Mouse (Mus musculus) testis, postnatal 10 days (tissue): ENCODE measurements around the gene Cbx2.

Experiments
- DNase-seq: peaks from one replicate; pipeline ENCODE4 v3.0.0; 2021; ENCODE audit warnings: low spot score

Gene Cbx2

GRCm38 (mm10) chr11:119022895-119023615 lies at the start of gene Cbx2:
Gene Cbx2 (plus strand): TSS chr11:119022962.
- DNase-seq, result peak; percentile 92

DNA sequence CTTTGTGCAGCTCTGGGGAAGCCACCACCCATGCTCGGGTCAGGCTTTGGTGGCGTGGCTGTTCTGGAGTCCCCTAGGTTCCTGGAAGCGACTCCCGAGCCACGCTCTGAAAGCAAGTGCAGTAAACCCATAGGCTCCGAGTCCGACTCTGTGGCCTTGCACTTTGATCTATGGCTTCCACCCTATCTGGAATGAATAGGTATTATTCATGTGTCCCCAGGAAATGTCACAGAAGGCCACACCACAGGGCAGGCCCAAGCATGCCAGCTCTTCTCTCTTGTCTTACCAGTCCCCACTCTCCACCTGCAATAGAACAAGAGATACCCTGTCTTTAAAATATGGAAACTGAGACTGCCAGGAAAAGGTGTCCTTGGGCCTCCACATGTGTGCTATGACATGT lies 48.4 kb upstream of the Cbx2 start:
- DNase-seq, result no peak

GRCm38 (mm10) chr11:118975427-118975826 lies 47.3 kb upstream of the Cbx2 start:
- DNase-seq, result peak; percentile 85

- no peak for DNase-seq
Measured at GRCm38 (mm10) chr11:118975917-118976316, 46.8 kb upstream of the Cbx2 start.

GRCm38 (mm10) chr11:118980388-118980787 lies 42.4 kb upstream of the Cbx2 start:
- DNase-seq, result no peak

DNA sequence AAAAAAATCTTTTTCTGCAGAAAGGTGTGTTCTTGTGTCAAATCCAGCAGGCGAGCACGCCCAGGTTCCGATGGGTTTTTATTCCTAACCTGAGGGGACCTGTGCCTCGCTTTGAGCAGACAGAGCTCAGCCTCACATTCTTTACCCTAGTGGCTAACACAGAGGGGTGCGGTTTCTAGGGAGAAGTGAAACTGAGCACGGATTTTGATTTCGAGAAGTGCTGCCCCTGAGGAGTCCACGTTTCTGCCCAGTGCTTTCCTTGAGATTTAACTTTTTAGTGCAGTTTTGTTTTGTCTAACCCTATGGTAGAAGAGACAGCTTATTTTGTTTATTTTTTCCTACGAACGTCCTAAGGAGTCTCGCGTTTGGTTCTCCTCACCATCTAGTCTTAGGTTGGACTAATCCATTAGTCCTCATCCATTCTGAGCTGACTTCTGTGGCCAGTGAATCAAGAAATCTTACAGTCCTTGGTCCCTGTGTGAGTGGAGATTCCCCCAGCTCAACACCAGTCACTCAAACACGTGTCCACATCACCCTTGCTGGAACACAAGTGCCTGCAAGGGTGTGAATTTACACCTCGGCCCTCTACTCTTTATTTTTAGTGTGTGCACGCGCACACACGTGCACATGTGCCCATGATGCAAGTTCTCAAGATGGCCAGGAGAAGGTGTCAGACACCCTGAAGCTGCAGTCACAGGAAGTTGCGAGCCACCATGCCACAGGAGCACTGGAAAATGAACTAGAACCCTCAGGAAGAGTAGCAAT lies 41.6 kb upstream of the Cbx2 start:
- no peak for DNase-seq

DNA sequence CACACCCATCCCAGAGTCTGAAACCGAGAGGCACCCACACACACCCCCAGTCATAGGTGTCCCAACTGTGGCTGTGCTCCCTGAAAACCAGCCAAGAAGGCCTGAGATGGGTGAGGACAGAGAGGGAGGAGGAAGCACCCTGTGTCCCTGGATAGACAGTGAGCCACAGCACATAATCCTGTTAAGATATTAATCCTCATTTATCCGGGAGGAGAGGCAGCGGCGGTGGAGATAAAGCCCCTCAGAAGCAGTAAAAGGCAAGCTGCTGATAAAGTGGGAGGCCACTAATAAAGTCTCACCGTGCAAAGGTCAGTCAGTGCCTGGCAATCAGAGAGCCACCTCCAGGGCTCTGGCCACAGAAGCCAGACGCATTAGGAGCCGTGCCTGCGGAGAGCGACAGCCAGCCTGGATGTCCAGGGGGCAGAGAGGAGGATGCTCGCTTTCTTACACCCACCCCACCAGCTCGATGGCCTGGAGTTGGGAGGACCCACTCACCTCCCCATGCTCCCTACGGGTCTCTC lies 40.1 kb upstream of the Cbx2 start:
- DNase-seq, result no peak

- no peak for DNase-seq
Measured at GRCm38 (mm10) chr11:118985571-118985970, 37.2 kb upstream of the Cbx2 start.

- no peak for DNase-seq
Measured at GRCm38 (mm10) chr11:118987999-118988398, 34.8 kb upstream of the Cbx2 start, which contains the start of gene Enpp7. Gene Enpp7 (plus strand): TSS chr11:118988188.

- DNase-seq, result no peak
Measured at GRCm38 (mm10) chr11:118992781-118993180, 30.0 kb upstream of the Cbx2 start.

DNA sequence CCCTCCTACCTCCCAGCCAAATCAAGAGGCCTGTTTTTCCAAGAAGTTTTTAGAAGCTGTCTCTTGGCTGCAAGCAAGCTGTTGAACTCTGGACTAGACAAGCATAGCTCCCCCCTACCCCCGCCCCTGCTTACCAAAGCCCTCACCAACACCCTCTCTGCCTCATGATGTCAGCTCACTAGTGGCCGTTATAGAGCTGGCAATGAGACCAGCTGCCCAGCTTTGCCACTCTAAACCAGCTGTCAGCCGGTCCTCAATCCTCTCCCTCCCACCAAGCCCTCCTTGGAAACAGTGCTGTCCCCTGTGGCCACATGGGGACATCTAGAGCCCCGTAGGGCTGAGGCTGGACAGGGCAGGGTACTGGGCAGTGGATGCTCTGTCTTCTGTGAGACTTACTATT lies 27.3 kb upstream of the Cbx2 start:
- DNase-seq, result no peak

DNA sequence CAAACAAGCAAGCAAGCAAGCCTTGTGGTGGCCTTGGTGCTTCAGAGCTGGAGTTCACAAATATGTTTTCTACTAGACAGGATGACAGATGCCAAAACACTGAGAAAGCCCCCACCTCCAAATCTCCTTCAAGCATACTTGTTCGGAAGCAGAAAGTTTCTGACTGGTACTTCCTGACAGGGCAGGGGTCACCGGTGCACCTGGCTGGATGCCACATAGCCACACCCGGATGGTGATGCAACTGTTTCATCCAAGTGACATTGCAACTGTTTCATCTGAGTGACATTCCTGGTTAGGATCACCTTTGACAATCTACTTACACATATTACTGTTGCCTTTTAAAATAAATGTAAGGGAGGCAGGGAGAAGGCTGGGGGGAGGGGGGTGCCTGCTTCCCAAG lies 25.6 kb upstream of the Cbx2 start:
- peak; percentile 65 for DNase-seq

DNA sequence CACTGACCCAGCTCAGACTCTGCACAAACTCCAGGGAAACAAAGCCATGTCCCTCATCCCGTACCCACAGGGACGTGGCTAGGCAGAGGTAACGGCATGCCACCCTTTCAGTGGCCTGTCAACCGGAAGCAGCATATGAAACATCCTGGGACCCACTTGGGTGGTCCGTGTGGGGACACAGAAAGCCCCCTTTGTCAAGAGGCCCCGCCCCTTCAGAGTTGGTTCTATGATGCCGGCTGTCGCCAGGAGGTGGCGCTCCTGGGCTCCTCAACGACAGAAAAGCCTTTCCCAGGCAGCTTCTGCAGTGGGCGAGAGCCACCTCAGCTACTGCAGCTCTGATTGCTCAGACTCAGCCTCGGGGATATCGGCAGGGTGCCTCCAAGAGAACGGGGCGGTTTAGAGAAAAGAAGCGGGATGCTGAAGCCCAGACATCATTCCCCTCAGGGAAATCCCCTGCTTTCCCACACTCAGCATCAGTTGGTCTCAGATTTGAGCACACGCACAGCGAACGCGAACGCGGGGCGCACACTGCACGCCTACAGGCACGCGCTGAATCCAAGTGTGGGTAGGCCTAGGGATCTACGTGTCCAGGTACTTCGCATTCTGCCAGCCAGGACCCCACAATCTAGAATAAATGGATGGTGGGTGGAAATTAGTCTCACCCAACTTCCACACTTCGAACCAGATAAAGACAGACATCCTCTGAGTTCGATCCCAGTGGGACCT lies 24.1 kb upstream of the Cbx2 start:
- DNase-seq, result peak; percentile 89

GRCm38 (mm10) chr11:118999361-118999804 lies 23.4 kb upstream of the Cbx2 start:
- peak; percentile 64 for DNase-seq

- no peak for DNase-seq
Measured at GRCm38 (mm10) chr11:119000877-119001276, 21.9 kb upstream of the Cbx2 start.

DNA sequence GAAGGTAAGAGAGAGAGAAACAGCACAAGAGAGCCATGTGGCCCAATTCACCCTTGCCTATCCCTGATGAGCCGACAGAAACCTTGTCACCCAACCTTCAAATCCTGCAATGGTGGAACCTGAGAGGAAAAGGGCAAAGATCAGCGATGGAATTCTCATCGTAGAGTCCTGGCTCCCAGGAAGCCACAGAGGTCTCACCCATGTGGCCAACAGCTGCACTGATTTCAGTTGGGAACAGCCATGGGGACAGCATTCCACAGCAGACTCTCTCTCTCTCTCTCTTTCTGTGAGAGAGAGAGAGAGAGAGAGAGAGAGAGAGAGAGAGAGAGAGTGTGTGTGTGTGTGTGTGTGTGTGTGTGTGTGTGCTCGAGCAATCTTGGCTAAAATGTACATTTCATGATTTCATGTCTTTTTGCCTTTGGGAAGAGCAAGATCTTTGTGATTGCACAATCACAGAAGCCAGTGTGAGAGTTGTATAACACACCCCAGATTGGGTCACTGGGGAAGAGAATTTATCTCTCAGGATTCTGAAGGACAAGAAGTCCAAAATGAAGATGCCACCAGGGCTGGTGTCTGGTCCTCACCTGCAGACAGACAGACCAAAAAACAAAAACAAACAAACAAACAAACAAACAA lies 21.2 kb upstream of the Cbx2 start:
- DNase-seq, result no peak

DNA sequence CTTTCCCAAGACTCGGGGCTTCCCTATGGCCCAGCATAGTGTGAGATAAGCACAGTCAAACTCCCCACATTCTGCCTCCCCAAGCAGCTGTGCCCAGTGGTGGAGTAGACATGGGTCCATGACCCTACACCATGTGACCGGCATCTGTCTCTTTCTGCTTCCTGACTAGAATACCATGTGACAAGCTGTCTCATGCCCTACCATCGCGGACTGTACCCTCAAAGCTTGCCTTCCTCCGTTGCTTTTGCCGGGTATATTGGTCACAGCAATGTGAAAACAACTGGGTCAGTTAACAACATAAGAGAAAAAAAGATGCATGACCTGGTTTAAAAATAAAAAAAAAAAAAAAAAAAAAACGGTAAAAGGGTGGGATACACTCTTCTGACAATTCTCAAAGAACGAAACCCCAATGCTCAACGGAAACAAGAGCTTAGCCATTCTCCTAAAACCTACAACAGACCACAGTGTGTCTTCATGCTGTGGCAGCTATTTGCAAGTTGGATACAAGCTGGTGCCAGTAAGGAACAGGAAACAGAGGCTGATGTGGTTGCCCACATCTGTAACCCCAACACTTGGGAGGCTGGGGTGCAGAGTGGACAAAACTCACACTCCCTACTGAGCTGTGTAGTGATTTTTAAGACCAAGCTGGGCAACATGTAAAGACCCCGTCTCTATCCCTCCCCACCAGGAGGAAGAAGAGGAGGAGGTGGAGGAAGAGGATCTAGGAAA lies 17.1 kb upstream of the Cbx2 start:
- DNase-seq, result no peak

- DNase-seq, result no peak
Measured at GRCm38 (mm10) chr11:119006462-119006861, 16.3 kb upstream of the Cbx2 start.

DNA sequence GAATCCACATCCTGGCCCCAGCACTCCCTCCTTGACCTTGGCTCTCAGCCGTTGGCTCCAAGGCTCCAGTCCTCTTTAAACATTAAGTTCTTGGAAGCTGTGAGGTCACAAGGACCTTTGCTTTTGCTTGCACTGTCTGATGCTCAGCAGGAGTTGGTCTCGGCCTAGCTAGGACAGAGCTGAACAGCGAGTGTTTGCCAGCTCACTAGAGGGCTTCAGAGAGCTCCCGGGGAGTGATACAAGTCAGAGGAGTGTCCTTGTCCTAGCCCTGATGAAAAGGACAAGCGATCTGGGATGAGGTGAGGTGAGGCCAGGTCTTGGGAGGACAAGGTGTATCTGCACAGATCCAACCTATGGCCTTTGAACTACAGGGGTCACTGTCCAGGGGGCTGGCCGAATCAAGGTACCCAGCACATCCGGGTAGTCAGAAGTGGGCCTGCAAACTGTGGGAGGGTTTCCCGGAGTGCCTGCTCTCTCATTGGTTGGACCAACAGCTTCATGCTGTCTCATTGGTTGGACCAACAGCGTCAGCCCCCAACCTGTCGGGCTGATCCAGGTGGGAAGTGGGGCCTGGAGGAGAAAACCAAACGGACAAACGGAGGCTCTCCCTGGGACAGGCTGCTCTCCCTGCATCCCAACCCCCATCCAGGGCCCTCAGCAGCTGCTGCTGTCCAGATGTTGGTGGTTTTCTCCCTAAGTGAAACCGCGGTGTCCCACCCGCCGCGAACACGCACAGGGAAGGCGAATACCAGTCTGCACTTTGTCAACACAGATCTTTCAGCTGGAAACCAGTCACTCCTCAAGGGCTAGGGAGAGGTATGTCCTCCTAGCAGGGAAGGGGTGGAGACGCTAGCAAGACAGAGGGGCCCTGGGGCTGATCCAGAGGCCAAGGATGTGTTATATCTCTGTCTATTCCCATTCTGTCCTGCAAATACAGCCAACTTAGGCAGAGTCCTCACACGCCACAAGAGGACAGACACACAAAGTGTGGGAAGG lies 15.0 kb upstream of the Cbx2 start:
- no peak for DNase-seq

- no peak for DNase-seq
Measured at GRCm38 (mm10) chr11:119014455-119014854, 8.3 kb upstream of the Cbx2 start.
